Mouse (Mus musculus): ENCODE measurements around the gene Arhgef17. TPM values are rescaled to one million over a fixed set of nuclear protein-coding genes. Genes with fewer than 3 reads are reported as not detected.

Arhgef17 gene
- 8.1 and 11.1 TPM in 2 replicates for polyA plus RNA-seq (2012; rRNA removed)

- Histone ChIP-seq H3K4me3 (ENCODE audit: control insufficient read depth, insufficient read depth, low read length) (peak within 1 kb of the TSS; percentile 55), H3K27ac (ENCODE audit: control insufficient read depth, insufficient read depth, low read length) (no peak within 1 kb of the TSS), H3K4me1 (replicated peaks; ENCODE audit: control insufficient read depth, insufficient read depth, low read length) (peaks cover 18% of the 10 kb centered on the region), H3K36me3 (ENCODE audit: control insufficient read depth, insufficient read depth, low read length) (no peaks in the 10 kb centered on the region), H3K27me3 (ENCODE audit: control insufficient read depth, insufficient read depth, low read length) (peaks cover 13% of the 10 kb centered on the region)
- TF ChIP-seq CTCF (IDR thresholded peaks at IDR 0.05; ENCODE audit: borderline replicate concordance, control insufficient read depth, extremely low read depth, insufficient read depth, low read length, poor library complexity) (no peak), POLR2A (IDR thresholded peaks at IDR 0.05; ENCODE audit: control insufficient read depth, extremely low read depth, insufficient read depth, low read length, poor library complexity) (no peak)
- 1% methylated on average over 35 of the region's 35 CpGs for WGBS
- DNase-seq, result peak; percentile 26
Measured at GRCm38 (mm10) chr7:100931926-100932480, at the start of gene Arhgef17. TSS of gene Arhgef17 (minus strand) at chr7:100932107.

GRCm38 (mm10) chr7:100979175-100979574 lies 47.3 kb upstream of the Arhgef17 start:
- H3K27me3 ChIP-seq (ENCODE audit: control insufficient read depth, insufficient read depth, low read length), result peaks cover 4% of the 10 kb centered on the region; the same call in 1 of the 2 replicates
- no peak for DNase-seq
- H3K27ac ChIP-seq (ENCODE audit: control insufficient read depth, insufficient read depth, low read length), result no peak overlapping the region
- TF ChIP-seq CTCF (IDR thresholded peaks at IDR 0.05; ENCODE audit: borderline replicate concordance, control insufficient read depth, extremely low read depth, insufficient read depth, low read length, poor library complexity) (no peak), POLR2A (IDR thresholded peaks at IDR 0.05; ENCODE audit: control insufficient read depth, extremely low read depth, insufficient read depth, low read length, poor library complexity) (no peak)
- H3K4me3 ChIP-seq (ENCODE audit: control insufficient read depth, insufficient read depth, low read length), result no peak overlapping the region
- no peaks in the 10 kb centered on the region for H3K4me1 ChIP-seq (replicated peaks; ENCODE audit: control insufficient read depth, insufficient read depth, low read length)
- H3K36me3 ChIP-seq (ENCODE audit: control insufficient read depth, insufficient read depth, low read length), result no peaks in the 10 kb centered on the region
- 66% methylated on average over 2 of the region's 2 CpGs for WGBS

GRCm38 (mm10) chr7:100978171-100978570 lies 46.3 kb upstream of the Arhgef17 start:
- Histone ChIP-seq H3K27me3 (ENCODE audit: control insufficient read depth, insufficient read depth, low read length) (peaks cover 4% of the 10 kb centered on the region; the same call in 1 of the 2 replicates), H3K4me1 (replicated peaks; ENCODE audit: control insufficient read depth, insufficient read depth, low read length) (no peaks in the 10 kb centered on the region), H3K27ac (ENCODE audit: control insufficient read depth, insufficient read depth, low read length) (no peak overlapping the region), H3K36me3 (ENCODE audit: control insufficient read depth, insufficient read depth, low read length) (no peaks in the 10 kb centered on the region), H3K4me3 (ENCODE audit: control insufficient read depth, insufficient read depth, low read length) (no peak overlapping the region)
- WGBS, result 96% methylated on average over 5 of the region's 5 CpGs
- DNase-seq, result no peak
- TF ChIP-seq POLR2A (IDR thresholded peaks at IDR 0.05; ENCODE audit: control insufficient read depth, extremely low read depth, insufficient read depth, low read length, poor library complexity), result no peak
- TF ChIP-seq CTCF (IDR thresholded peaks at IDR 0.05; ENCODE audit: borderline replicate concordance, control insufficient read depth, extremely low read depth, insufficient read depth, low read length, poor library complexity), result no peak

- DNase-seq, result no peak
- Histone ChIP-seq H3K4me1 (replicated peaks; ENCODE audit: control insufficient read depth, insufficient read depth, low read length) (no peaks in the 10 kb centered on the region), H3K36me3 (ENCODE audit: control insufficient read depth, insufficient read depth, low read length) (no peaks in the 10 kb centered on the region), H3K4me3 (ENCODE audit: control insufficient read depth, insufficient read depth, low read length) (no peak within 1 kb of the TSS), H3K27me3 (ENCODE audit: control insufficient read depth, insufficient read depth, low read length) (peaks cover 4% of the 10 kb centered on the region; the same call in 1 of the 2 replicates), H3K27ac (ENCODE audit: control insufficient read depth, insufficient read depth, low read length) (no peak within 1 kb of the TSS)
- TF ChIP-seq CTCF (IDR thresholded peaks at IDR 0.05; ENCODE audit: borderline replicate concordance, control insufficient read depth, extremely low read depth, insufficient read depth, low read length, poor library complexity), result no peak
- TF ChIP-seq POLR2A (IDR thresholded peaks at IDR 0.05; ENCODE audit: control insufficient read depth, extremely low read depth, insufficient read depth, low read length, poor library complexity), result no peak
- 24% methylated on average over 36 of the region's 36 CpGs for WGBS
Measured at GRCm38 (mm10) chr7:100974135-100974903, 42.4 kb upstream of the Arhgef17 start, which contains the start of gene P2ry6. TSS of gene P2ry6 (minus strand) at chr7:100974649.

GRCm38 (mm10) chr7:100972875-100973274 lies 41.0 kb upstream of the Arhgef17 start:
- no peak for TF ChIP-seq POLR2A (IDR thresholded peaks at IDR 0.05; ENCODE audit: control insufficient read depth, extremely low read depth, insufficient read depth, low read length, poor library complexity)
- no peak for TF ChIP-seq CTCF (IDR thresholded peaks at IDR 0.05; ENCODE audit: borderline replicate concordance, control insufficient read depth, extremely low read depth, insufficient read depth, low read length, poor library complexity)
- Histone ChIP-seq H3K27ac (ENCODE audit: control insufficient read depth, insufficient read depth, low read length) (no peak overlapping the region), H3K4me1 (replicated peaks; ENCODE audit: control insufficient read depth, insufficient read depth, low read length) (no peaks in the 10 kb centered on the region), H3K36me3 (ENCODE audit: control insufficient read depth, insufficient read depth, low read length) (no peaks in the 10 kb centered on the region), H3K4me3 (ENCODE audit: control insufficient read depth, insufficient read depth, low read length) (no peak overlapping the region), H3K27me3 (ENCODE audit: control insufficient read depth, insufficient read depth, low read length) (peaks cover 4% of the 10 kb centered on the region; the same call in 1 of the 2 replicates)
- DNase-seq, result no peak
- WGBS, result 86% methylated on average over 3 of the region's 3 CpGs

- H3K36me3 ChIP-seq (ENCODE audit: control insufficient read depth, insufficient read depth, low read length), result no peaks in the 10 kb centered on the region
- H3K27ac ChIP-seq (ENCODE audit: control insufficient read depth, insufficient read depth, low read length), result no peak overlapping the region
- no peak for TF ChIP-seq CTCF (IDR thresholded peaks at IDR 0.05; ENCODE audit: borderline replicate concordance, control insufficient read depth, extremely low read depth, insufficient read depth, low read length, poor library complexity)
- TF ChIP-seq POLR2A (IDR thresholded peaks at IDR 0.05; ENCODE audit: control insufficient read depth, extremely low read depth, insufficient read depth, low read length, poor library complexity), result no peak
- WGBS, result 86% methylated on average over 10 of the region's 10 CpGs
- no peak overlapping the region for H3K4me3 ChIP-seq (ENCODE audit: control insufficient read depth, insufficient read depth, low read length)
- DNase-seq, result no peak
- no peaks in the 10 kb centered on the region for H3K4me1 ChIP-seq (replicated peaks; ENCODE audit: control insufficient read depth, insufficient read depth, low read length)
- H3K27me3 ChIP-seq (ENCODE audit: control insufficient read depth, insufficient read depth, low read length), result no peaks in the 10 kb centered on the region; the same call in 1 of the 2 replicates
Measured at GRCm38 (mm10) chr7:100968874-100969659, 37.2 kb upstream of the Arhgef17 start.
